Mouse (Mus musculus) heart, adult 2 months (tissue): ENCODE measurements around the gene Rft1. TPM values are rescaled to one million over a fixed set of nuclear protein-coding genes. Genes with fewer than 3 reads are reported as not detected.
A peak's percentile ranks its signal among the peaks of the same experiment; 100 is the strongest.

Source experiments
- DNase-seq, 2 experiments: peaks; one replicate each; pipeline ENCODE4 v3.0.0; 2021
- H3K27ac ChIP-seq: fragments of 200-600 bp; 2 replicates; pipeline ENCODE4 v1.8.1; 2022
- H3K27me3 ChIP-seq: fragments of 200-500 bp; 2 replicates; pipeline ENCODE4 v1.6.1; 2012; ENCODE audit warnings: mild to moderate bottlenecking, low read length, inconsistent platforms, mixed read lengths; ENCODE audit not compliant: control insufficient read depth, insufficient read depth
- H3K36me3 ChIP-seq: fragments of 200-500 bp; 2 replicates; pipeline ENCODE4 v1.6.1; 2012; ENCODE audit warnings: low read length, inconsistent platforms; ENCODE audit not compliant: control insufficient read depth, insufficient read depth
- H3K4me1 ChIP-seq: fragments of 200-500 bp; 2 replicates; pipeline ENCODE4 v1.6.1; 2011; ENCODE audit warnings: low read length; ENCODE audit not compliant: control insufficient read depth, insufficient read depth
- H3K4me3 ChIP-seq: fragments of 200-600 bp; 2 replicates; pipeline ENCODE4 v1.8.1; 2022
- H3K79me2 ChIP-seq: fragments of 200-500 bp; replicated peaks from 2 replicates; pipeline ENCODE4 v1.6.1; 2012; ENCODE audit warnings: mild to moderate bottlenecking, inconsistent platforms, low read length, moderate library complexity, mixed read lengths; ENCODE audit not compliant: control insufficient read depth, insufficient read depth
- H3K9ac ChIP-seq: fragments of 200-500 bp; 2 replicates; pipeline ENCODE4 v1.6.1; 2012; ENCODE audit warnings: low read depth, mild to moderate bottlenecking, control low read depth, inconsistent platforms, low read length, mixed read lengths
- CTCF ChIP-seq: fragments of 200-600 bp; IDR thresholded peaks from 2 replicates; pipeline ENCODE4 v1.8.1; 2022; ENCODE audit warnings: antibody characterized with exemption, mild to moderate bottlenecking, moderate library complexity
- EP300 ChIP-seq: fragments of 200-500 bp; IDR thresholded peaks from 2 replicates; pipeline ENCODE4 v1.6.1; 2011; ENCODE audit warnings: low read depth, low read length, control low read depth; ENCODE audit not compliant: insufficient read depth
- POLR2A ChIP-seq: fragments of 200-500 bp; IDR thresholded peaks from 2 replicates; pipeline ENCODE4 v1.6.1; 2011; ENCODE audit warnings: mild to moderate bottlenecking, low read depth, low read length, control low read depth; ENCODE audit not compliant: insufficient read depth
- WGBS: fragments of 180-500 bp; shearing (Covaris S2); methylation state at CpG from one replicate; pipeline ENCODE4 v1.1.7; 2018; 5-methylcytosine and 5-hydroxymethylcytosine counted together
- intact Hi-C: fragments of 180-260 bp; cut with DNase I; formaldehyde crosslinking; loops from one replicate; pipeline ENCODE4 v1.15.1; 2025
- long read RNA-seq: library from polyadenylated mRNA; stranded (forward); transcript quantifications from one replicate; pipeline ENCODE4 v2.0.0, GENCODE M21; 2021
- polyA plus RNA-seq: library from polyadenylated mRNA; depleted of rRNA; stranded (reverse); fragments of >200 nt; gene quantifications from 2 replicates; pipeline ENCODE4 v1.2.3, GENCODE M21; 2012; rRNA removed
- total RNA-seq, 2 experiments: library from RNA; stranded (reverse); gene quantifications; 2 replicates each; pipeline ENCODE4 v1.2.3; 2021

Gene Rft1
- total RNA-seq (1 to 10 TPM; 6.1 to 8.1 TPM), polyA plus RNA-seq (8.8 and 13.0 TPM in 2 replicates)
- long read RNA-seq, partial matches to known transcripts, result 1 of 6 reads
- long read RNA-seq, other reads (novel, unspliced or antisense), result 0 of 6 reads

DNA sequence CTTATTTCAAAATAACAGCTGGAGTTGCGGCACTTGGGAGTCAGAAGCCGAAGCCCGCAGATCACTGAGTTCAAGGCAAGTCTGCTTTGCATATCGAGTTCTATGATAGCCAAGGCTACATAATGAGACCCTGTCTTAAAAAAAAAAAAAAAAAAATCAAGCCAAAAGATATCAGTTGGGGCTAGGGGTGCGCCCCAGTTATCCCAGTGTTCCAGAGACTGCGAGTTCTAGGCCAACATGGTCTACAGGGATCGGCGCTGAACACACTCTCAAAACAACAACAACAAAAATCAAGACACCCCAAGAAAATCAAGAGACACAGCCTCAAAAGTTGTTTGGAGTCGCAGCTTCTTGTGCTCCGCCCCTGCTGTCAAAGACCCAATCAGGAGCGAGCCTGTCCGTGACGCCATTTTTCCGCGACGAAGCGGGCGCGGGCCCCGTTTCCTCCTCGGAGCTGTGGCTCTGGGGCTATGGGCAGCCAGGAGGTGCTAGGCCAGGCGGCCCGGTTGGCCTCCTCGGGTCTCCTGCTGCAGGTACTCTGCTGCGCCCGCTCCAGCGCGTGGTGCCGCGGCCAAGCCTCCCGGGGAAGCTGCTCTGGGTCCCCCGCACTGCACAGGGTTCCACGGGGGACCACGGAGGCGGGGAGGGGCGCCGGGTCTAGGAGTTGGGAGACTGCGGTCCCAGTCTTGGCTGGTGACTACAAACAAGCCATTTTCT, at the start of gene Rft1:
Gene Rft1, plus strand, starts transcription at position 418 of the 717 bp plus-strand sequence.
- H3K36me3 ChIP-seq, result peaks cover 2% of the 10 kb centered on the region
- peak; percentile 90 for TF ChIP-seq POLR2A
- peak; percentile 34 for TF ChIP-seq CTCF
- TF ChIP-seq EP300, result no peak
- H3K4me3 ChIP-seq, result peak within 1 kb of the TSS; percentile 89
- H3K27me3 ChIP-seq, result no peaks in the 10 kb centered on the region
- intact Hi-C loops, result loop anchor here (2.0 to 5.0 kb wide), 3 partner anchors 27 to 105 kb away; partner anchors contain the start of genes Prkcd and Tkt
- peak within 1 kb of the TSS; percentile 82 for H3K9ac ChIP-seq
- 3% methylated on average over 38 of the region's 38 CpGs for WGBS
- peaks cover 2% of the 10 kb centered on the region for H3K4me1 ChIP-seq
- peak within 1 kb of the TSS; percentile 91 for H3K27ac ChIP-seq
- H3K79me2 ChIP-seq, result no peaks in the 10 kb centered on the region
- DNase-seq, result peak; percentile 97 to 100

DNA sequence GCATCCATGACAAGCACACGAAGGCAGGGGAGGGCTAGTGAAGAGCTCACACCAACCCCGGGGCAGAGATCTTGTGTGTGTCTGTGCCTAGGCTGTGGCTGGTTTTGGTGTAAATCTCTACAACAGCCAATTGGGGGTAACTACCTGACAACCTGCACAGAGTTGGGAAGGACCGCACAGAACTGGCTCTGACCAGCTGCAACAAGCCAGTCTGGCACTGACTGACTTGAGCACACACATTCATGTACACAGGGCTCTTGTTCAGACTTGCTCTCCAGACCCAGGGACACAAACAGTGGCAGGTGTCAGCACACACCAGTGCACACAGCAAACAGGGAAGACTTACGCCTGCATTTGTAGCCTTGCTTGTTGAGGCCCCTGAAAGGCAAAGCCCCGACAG, 47.3 kb upstream of the Rft1 start:
- no peaks in the 10 kb centered on the region for H3K27me3 ChIP-seq
- 94% methylated on average over 5 of the region's 5 CpGs for WGBS
- H3K9ac ChIP-seq, result no peak overlapping the region
- H3K79me2 ChIP-seq, result no peaks in the 10 kb centered on the region
- H3K4me1 ChIP-seq, result peaks cover 4% of the 10 kb centered on the region; the same call in 1 of the 2 replicates
- TF ChIP-seq POLR2A (no peak), CTCF (no peak), EP300 (no peak)
- no peaks in the 10 kb centered on the region for H3K36me3 ChIP-seq
- intact Hi-C loops, result no loop called here
- H3K4me3 ChIP-seq, result no peak overlapping the region
- DNase-seq, result no peak
- no peak overlapping the region for H3K27ac ChIP-seq

DNA sequence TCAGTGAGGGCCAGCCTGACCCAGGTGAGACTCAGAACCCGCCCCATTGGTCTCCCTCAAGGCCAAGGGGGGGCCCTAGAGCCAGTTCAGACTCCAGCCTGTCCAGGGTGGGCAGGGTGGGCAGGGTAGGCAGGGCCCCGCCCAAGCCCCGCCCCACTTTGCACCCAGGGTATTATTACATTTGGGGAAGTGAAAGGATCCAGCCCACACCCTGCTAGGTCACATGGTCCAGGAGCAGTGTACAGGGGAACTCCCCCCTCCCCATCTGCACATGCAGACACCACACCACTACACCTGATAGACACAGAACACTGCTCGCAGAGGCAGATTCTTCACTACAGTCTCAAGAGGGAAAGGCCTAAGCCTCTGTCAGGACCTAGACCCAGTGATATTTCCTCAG, 46.5 kb upstream of the Rft1 start:
- WGBS, result 73% methylated on average over 4 of the region's 4 CpGs
- TF ChIP-seq POLR2A, result no peak
- TF ChIP-seq CTCF, result no peak
- TF ChIP-seq EP300, result no peak
- Histone ChIP-seq H3K9ac (no peak overlapping the region), H3K4me1 (peaks cover 5% of the 10 kb centered on the region; the same call in 1 of the 2 replicates), H3K36me3 (no peaks in the 10 kb centered on the region), H3K27ac (no peak overlapping the region), H3K4me3 (no peak overlapping the region), H3K79me2 (no peaks in the 10 kb centered on the region), H3K27me3 (no peaks in the 10 kb centered on the region)
- peak in 1 of 2 experiments; percentile 56 for DNase-seq
- intact Hi-C loops, result no loop called here

DNA sequence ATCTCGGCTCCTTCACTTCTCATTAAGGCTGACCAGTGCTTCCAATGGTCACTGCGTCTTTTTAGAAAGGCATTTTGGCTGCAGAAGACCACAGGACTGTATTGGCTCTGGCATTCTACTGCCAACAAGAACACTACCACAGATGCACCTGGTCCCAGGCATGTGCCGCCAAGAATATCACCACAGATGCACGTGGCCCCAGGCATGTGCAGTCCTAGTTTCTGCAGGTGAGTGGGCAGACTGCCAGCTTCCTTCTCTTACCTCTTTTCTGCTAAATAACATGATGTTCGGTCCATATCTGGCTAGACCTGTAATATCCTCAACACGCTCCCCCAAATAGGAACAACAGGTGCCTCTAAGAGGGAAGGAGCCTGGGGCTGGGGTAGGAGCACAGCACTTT, 46.0 kb upstream of the Rft1 start:
- H3K9ac ChIP-seq, result no peak overlapping the region
- no peak for DNase-seq
- intact Hi-C loops, result no loop called here
- no peaks in the 10 kb centered on the region for H3K27me3 ChIP-seq
- TF ChIP-seq EP300 (no peak), POLR2A (no peak), CTCF (no peak)
- H3K4me3 ChIP-seq, result no peak overlapping the region
- 87% methylated on average over 6 of the region's 6 CpGs for WGBS
- no peaks in the 10 kb centered on the region for H3K36me3 ChIP-seq
- H3K79me2 ChIP-seq, result no peaks in the 10 kb centered on the region
- no peak overlapping the region for H3K27ac ChIP-seq
- peaks cover 5% of the 10 kb centered on the region for H3K4me1 ChIP-seq

DNA sequence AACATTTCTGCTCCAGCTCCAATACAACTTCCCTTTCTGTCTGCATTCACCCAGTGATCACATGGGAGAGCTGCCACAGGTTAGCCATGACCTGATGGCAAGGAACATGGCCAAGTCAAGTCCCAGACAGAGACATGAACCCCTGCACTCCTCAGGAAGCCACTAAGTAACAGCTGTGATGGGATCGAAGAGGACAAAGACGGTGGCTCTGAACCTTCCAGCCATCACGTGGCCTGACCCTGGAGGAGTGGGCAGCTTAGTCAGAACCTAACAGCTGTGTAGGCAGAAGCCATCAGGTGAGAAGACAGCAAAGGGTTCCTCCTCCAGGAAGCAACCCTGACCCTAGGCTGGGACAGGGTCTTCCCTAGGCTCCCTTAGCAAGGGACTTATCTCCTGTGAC, 44.7 kb upstream of the Rft1 start:
- no peak overlapping the region for H3K4me3 ChIP-seq
- H3K79me2 ChIP-seq, result no peaks in the 10 kb centered on the region
- WGBS, result 90% methylated on average over 3 of the region's 3 CpGs
- DNase-seq, result no peak
- H3K36me3 ChIP-seq, result no peaks in the 10 kb centered on the region
- H3K27ac ChIP-seq, result no peak overlapping the region
- intact Hi-C loops, result no loop called here
- H3K4me1 ChIP-seq, result peaks cover 5% of the 10 kb centered on the region
- no peaks in the 10 kb centered on the region for H3K27me3 ChIP-seq
- H3K9ac ChIP-seq, result no peak overlapping the region
- no peak for TF ChIP-seq POLR2A

DNA sequence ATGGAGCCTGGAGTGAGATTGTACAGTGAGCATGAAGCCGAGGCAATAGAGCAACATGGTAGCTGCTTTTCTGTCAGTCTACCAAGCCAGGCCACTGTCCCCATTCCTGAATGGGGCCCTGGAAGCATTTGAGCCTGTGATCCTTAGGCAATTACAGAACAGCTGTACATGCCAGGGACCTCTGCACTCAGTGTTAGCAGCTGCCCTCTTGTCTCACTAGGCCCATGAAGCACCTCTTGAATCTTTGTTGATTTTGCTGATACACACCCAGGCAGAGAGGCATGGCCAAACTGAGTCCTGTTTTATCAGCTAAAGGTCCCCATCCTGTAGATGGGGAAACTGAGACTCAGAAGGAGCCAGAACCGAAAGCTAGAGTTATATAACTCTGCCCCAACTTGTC, 43.9 kb upstream of the Rft1 start:
- no peaks in the 10 kb centered on the region for H3K79me2 ChIP-seq
- TF ChIP-seq CTCF (no peak), POLR2A (no peak), EP300 (no peak)
- DNase-seq, result no peak
- H3K9ac ChIP-seq, result no peak overlapping the region
- H3K4me3 ChIP-seq, result no peak overlapping the region
- no peaks in the 10 kb centered on the region for H3K36me3 ChIP-seq
- intact Hi-C loops, result loop anchor here (5.0 kb wide), 1 partner anchor 42 kb away; the partner anchor contains the start of gene Rft1
- 86% methylated on average over 2 of the region's 2 CpGs for WGBS
- H3K4me1 ChIP-seq, result peaks cover 5% of the 10 kb centered on the region
- no peaks in the 10 kb centered on the region for H3K27me3 ChIP-seq
- no peak overlapping the region for H3K27ac ChIP-seq
